Mouse (Mus musculus) fat pad, adult 2 months (tissue): Measurements from ENCODE around the gene Ppp1r9a.
A peak's percentile ranks its signal among the peaks of the same experiment; 100 is the strongest.

Experiments
- DNase-seq: peaks from one replicate; pipeline ENCODE4 v3.0.0-alpha.2; 2011; ENCODE audit warnings: low read depth, low spot score; ENCODE audit errors: extremely low read depth

Gene Ppp1r9a

DNA sequence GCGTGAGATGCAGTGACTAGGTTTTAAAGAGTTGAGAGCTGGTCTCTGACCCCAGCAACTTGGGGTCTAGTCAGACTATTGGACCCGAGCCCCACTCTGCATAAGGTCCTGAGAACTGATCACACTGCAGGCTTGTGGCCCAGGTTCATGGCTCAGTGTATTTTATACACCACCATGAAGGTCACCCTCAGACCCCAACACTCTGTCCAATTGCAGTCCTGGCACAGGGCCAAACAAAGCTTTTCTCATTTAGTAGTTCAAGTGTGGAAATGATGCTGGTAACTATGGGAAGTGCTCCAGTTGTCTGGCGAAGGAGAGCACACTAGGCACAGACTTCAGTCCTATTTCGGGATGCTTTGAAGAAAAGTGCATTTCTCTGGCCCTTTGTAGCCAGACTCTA is 134.5 kb downstream of the Ppp1r9a start:
- no peak for DNase-seq

DNA sequence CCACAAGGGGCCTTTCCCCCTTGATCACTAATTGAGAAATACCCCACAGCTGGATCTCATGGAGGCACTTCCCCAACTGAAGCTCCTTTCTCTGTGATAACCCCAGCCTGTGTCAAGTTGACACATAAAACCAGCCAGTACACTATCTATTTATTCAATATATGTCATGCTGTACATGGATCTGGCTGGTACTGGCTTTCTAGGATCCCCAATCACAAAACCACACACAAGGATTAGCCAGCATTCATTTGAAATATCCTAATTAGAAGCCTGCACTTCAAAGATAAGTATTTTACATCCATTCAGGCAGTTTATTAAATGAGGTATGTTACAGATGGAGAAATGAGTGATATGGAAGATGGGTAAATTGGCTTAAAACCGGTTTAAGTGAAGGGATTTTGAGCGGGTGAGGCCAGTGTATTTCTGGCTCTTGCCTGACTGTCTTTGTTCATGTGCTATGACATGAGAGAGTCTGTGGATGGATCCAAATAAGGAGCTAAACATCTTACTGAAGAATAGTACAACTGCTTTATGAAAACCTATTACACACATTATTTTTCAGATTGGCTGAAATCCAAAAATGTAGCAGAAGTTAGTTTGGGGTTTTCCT is 135.5 kb downstream of the Ppp1r9a start:
- no peak for DNase-seq

DNA sequence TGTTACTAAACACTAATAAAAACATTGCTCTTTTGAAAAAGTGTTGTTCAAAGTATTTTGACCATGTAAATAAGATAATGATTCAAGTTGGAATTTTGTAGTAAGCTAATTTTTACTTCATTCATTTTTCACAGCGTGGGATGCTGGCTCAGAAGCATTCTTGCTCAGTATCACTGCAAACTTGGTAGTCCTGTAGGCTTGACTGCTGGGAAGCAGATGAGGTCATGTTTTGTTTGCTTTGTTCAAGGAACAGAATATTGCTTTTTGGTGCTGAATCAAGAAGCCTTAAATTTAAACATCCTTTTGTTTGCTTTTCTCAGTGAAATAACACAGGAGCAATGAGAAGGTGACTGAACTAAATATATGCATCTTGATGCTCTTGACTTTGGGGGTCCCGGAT is 136.6 kb downstream of the Ppp1r9a start:
- DNase-seq, result no peak

DNA sequence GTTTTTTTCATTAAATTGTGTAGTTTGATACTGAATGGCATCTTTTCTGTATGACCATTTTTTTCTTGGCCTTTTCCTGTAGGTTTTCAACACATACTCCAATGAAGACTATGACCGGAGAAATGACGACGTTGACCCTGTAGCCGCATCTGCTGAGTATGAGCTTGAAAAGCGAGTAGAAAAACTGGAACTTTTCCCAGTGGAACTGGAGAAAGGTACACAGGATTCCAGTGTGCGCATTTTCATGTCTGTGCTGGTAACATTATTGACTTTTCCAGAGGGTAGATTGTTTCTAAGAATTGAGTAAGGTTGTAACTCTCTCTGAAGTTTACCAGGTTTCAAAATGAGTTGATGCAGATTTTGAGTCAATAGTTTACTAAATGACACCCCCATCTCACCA is 143.1 kb downstream of the Ppp1r9a start:
- peak; percentile 3 for DNase-seq

DNA sequence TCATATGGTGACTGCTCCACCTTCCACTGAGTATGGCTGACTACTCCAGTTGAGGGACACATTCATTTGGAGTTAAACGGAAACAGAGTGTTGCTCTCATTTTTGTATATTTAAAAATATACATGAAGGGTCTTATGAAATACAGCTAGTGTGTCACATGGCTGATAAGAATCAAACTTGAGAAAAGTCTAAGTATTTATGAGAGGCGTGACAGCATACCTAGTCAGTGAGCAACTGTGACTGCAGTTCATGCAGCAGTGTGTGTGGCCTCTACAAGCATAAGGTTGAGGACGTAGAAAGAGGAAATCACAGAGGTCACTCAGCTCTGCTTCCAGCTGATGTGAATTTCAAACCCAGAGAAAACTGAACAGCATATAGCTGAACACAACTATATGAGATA is 145.3 kb downstream of the Ppp1r9a start:
- DNase-seq, result no peak

DNA sequence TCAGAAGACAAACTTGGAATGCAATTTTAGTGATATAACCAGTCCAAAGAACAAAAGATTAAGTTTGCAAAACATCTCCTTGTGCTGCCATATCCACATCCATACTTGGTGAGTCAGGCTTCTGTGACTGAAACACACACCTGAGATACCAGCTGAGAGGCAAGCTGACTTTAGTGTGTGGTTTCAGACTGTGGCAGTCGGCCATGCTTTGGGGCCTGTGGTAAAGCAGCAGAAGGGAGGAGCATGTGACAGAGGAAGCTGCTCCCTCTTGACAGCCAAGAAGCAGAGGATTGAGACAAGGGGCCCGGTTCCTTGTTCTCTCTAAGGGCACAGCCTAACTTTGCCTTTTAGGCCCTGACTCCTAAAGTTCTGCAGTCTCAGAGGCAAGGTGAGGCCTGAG is 149.6 kb downstream of the Ppp1r9a start:
- DNase-seq, result no peak

DNA sequence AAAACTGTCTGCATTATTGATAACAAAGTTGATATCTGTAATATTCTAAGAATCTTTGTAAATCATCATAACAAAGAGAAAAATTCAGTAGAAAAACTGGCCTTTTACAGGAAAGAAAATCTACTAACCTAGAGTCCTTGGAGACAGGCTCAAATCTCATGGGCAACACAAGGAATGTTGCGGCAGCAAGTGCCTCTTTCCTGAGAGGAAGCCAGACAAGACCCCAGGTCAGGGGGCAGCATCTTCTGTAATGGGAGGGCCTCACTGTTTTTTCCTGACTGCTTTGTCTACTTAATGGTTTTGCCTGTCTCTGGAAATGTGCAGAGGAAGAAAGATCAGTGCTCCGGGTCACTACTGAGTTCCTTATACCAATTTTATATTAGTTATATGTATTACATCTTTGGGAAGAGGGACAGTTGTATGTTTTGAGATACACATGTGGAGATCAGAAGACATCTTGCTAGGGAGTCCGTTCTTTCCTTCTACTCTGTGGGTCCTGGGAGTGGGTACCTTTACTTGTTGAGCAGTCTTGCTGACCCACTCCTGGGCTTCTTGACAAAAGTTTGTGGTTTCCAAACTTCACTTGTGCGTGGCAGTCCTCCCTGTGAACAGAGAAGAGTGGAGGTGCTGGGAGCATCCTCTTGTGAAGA is 151.9 kb downstream of the Ppp1r9a start:
- no peak for DNase-seq

DNA sequence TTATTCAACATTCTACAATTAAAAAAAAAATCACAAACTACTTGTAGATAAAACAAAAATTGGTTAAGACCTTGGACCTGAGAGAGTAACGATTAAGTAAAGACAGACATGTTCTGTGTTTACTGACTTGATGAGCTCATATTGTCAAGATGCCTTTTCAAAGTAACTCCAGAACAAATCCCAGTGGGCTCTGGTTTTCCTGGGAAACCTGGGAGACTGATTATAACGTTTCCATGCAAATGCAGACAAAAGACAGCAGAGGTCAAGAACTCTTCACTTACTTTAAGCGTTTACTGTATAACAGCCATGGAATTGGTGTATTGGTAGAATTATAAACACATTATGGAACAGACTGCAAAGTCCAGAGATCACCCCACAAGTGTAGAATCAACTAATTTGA is 172.0 kb downstream of the Ppp1r9a start:
- DNase-seq, result no peak

DNA sequence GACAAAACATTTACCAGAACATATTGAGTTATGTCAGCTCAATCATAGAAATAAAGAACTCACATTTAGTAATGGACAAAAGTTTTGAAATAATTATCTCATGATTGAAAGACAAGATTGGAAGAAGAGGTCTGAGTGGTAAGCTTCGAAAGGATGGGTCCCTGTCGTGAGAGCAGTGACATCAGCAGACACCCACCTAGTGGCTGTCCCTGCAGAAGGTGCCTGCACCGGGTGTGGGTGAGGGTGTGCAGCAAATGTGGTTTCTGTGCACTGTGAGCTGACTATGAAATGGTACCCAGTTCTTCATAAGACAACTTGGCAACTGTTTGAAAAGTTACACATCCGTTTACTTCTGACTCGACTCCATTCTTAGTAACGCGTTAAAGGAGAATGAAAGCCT is 173.0 kb downstream of the Ppp1r9a start:
- DNase-seq, result no peak

DNA sequence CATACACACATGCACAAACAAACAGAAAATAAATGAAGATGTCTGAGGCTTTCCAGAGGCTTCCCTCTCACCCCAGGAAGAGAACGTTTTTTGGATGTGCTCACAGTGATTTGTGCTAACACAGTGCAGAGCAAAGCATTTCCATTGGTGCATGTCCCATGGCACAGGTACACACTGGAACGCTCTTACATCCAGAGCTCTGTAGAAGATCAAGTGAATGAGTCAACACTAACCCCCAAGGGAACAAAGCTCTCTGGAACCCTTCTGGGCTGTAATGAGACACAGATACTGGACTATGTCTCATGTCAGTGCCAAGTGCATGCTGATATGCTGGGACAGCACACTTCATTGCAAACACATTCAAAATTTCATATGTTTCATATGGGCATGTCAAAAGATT is 175.3 kb downstream of the Ppp1r9a start:
- no peak for DNase-seq

DNA sequence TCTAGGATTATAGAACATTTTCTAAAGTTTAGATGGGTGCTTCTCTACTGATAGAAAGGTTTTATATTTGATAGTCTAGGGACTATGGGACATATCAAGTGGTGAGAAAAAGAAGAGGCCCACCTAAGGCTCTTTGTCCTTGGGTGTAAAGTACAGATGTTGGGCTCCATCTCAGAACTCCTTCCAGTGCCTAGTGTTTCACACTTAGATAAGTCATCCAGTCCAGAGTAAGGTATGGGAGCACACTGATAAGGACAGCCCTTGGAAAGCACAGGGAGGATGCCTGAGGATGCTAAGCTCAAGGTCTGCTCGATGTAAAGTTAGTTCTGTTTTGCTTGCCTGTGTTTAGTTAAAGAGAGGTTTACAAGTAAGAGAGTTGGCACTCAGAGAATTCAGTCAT is 176.4 kb downstream of the Ppp1r9a start:
- DNase-seq, result no peak

DNA sequence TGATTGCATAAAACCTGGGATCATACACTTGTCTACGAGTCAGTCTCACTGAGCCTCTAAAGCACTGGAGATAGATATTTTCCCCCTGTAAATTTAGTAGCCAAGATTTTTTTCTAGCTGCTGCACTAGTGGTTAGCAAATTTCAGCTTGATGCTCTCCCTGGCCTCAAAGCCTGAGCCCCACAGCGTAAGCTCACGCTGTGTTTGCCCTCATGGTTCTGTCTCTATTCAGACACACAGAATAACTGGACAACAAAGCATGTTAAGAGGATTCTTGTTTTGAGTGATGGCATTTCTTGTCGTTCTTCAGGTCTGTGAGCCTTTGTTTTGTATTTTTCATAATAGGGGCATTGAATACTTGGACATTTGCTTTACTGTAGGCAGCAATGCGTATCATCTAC is 177.4 kb downstream of the Ppp1r9a start:
- no peak for DNase-seq

DNA sequence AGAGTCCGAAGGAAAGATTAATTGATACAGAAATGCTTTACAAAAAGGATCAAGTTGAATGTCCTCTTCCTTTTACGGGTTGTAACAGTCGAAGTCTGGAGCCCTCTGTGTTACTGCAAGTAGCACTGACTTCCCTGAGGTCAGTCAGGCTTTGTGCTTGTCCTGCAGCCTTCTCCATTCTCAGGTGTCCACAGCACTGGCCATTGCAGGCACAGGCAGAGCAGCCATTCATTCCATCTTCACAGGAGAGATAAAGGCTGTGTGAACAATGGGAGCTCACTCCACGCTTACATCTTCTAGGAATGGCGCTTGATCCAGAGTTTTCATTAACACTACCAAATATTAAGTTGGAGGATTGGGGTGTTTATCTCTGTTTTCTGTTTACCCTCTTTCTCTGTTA is 177.8 kb downstream of the Ppp1r9a start:
- no peak for DNase-seq

DNA sequence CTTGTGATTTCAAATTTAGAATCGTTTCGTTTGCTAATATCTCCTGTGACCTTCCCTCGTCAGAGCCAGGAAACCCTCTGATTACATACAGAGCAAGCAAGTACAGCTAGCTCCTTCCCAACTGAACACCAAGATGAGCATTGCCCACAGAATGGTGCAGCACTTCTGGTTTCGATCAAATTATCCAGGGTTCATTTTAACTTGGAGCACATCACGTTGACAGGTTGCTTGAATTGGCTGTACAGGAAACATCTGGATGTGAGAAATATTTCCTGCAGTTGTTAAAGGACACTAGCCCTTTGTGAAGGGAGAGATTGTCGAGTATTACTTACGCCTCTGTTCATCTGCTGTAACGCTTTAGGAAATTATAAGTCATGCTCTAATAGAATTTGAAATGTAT is 178.4 kb downstream of the Ppp1r9a start:
- DNase-seq, result no peak

DNA sequence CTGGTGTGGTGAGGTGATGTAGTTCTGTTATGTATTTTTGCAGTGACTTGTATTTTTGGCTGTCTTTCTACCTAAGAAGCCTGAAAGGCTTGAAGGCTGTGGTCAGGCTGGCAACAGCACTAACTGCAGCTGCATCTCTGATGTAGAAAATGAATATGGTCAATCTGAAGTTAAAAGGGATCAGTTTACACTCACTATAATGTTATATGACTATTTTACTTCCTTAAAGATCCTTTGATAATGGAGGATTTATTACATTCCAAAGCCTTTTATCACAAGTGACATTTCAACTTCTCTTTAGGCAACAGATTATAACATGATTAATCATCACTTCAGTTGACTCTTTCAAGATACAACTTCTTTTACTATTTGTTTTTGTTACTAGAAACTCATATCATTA is 179.4 kb downstream of the Ppp1r9a start:
- DNase-seq, result no peak

DNA sequence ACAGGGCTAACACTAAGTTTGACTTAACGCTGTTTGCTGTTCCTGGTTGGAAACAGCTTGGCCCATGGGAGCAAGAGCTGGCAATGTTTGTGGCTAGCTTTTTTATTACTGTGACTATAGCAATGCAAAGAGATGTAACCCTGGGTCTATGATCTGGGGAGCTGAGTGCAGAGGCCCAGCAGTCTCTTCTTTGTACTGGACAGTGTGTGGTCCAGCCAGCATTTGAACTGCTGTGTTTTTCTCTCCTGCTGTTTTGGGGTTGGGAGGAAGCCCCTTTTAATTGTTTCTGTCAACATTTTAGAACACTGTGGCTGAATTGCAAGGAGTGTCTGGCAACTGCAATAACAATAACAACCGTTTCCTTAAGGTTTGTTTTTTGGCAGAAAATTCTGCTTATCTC is 180.0 kb downstream of the Ppp1r9a start:
- no peak for DNase-seq

DNA sequence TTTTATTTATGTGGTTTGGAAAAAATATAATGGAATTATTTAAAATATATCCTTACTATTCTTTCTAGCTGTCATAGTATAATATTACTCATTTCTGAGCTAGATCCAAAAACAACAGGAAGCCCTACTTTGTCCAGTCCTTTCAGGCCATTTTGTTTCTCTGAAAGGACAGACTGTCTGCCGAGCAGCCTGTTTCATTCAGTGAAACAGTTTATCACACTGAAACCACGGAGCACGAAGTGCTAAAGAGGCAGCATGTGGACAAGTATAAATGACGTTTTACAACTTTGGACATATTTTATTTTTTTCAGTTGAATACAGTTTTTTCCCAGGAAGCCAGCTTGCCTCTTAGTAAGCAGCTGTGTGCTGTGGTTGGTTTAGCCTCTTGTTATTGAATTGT is 181.2 kb downstream of the Ppp1r9a start:
- no peak for DNase-seq

DNA sequence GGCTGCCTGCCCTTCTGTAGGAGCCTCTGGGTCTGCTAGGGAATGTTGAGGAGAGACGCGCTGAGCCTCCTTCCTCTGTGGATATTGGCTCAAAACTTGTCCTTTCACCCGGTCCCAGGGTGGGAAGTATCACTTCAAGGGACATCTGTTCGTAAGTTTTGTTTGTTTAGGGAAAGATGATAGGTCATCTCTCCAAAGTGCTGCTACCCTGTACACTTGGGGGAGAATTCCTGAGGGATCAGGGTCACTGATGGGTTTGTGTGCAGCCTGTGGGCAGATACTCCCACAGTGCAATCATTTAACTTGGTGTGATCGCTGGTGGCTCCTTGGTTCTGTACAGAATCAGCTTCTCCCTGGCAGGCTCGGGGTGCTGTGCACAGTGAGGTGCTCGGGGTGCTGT is 189.2 kb downstream of the Ppp1r9a start:
- no peak for DNase-seq

DNA sequence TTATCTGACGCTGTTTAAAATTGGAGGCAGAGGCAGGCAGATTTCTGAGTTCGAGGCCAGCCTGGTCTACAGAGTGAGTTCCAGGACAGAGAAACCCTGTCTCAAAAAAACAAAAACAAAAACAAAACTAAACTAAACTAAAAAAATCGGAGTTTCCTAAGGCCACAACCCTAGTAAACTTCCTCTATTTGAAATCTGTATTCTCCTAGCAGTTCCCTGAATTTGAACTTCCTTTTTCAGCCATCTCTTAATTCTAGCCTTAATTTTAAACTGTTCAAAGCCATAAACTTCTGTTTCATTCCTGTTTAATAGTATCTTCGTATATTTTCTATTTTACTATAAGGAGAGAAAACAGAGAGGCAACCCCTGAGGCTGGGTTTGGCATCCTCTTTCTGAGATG is 190.1 kb downstream of the Ppp1r9a start:
- no peak for DNase-seq

DNA sequence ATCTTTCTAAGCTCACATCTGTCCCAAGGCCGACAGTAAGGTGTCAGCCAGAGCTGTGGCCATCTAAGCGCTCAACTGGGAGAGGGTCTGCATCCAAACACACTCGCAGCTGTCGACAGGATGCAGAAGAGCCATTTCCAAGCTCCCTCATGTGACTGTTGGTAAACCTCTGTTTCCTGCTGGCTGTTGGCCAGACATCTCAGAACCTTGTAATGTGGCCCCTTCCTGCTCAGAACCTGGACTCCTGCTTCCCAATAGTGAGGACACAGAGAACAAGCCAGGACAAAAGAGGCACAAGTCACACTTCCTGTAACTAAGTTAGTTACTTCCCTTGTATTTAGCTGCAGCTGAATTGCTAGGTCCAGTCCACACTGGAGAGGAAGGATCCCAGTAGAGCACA is 190.8 kb downstream of the Ppp1r9a start:
- no peak for DNase-seq

DNA sequence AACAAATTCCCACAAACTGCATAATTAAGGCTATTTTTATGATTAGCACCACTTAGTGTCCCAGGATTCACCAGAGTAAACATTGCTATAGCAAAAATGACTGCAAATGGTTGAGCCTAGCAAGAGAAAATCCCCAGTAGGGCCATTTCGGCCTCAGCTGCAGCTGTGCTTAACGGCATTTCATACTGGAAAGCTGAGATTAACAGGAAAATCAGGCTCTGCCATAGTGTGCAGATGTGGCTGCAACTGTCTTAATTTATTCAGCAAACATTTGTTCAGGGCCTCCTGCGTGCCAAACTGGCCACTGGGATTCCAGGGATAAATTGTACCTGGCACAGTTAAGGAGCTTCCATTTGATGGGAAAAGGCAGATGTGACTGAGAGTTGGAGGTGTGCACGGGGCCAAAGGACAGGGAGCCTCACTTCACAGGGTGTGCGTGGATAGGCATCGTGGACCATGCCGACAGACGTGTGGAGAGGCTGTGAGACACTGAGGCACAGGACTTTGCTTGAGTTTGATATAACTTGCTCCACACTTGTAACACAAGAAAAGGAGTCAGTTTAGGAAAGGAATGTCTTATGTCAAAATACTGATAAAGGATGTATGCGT is 192.8 kb downstream of the Ppp1r9a start:
- DNase-seq, result no peak

DNA sequence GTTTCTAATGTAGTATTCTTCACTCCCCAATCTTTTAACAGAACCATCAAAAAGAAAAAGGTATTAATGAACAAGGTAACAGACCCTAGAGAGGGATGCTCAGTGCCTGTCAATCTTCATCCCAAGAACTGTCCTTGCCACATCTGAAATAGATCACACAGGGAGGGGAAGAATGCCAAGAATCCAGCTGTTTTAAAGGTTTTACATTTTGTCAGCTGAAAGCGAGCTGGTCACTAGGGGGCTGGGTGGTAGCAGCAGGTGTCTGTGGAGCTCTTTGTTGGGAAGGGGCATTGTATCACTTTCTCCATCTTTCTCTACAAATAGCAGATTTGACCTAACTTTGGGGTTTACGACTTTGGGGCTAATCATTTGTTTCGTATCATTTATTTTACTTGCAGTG is 194.6 kb downstream of the Ppp1r9a start:
- DNase-seq, result no peak

DNA sequence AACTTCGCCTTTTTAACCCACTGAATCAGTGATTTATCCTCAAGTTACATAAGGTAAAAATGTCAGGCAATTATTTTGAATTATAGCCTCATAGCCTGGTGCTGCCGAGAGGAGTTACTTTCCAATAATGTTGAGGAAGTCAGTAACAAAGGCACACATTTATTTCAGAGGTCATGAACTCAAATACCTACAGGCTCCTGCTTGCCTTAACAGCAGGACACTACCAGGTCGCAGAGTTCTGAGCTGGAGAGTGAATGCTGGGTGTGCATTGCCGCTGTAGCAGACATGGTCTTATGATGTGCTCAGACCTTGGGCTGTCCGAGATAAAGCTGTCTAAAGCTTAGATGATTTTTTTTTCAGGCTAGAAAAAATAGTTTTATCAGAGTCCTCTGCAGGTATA is 196.6 kb downstream of the Ppp1r9a start:
- DNase-seq, result no peak
